Mouse (Mus musculus) liver, postnatal 0 days (tissue): ENCODE results near the gene Spib.

Source experiments
- CTCF ChIP-seq: sonication (generic); IDR thresholded peaks from 2 replicates; pipeline ENCODE4 v1.5.1; 2016; ENCODE audit warnings: antibody characterized with exemption, low read depth
- EP300 ChIP-seq: IDR thresholded peaks from 2 replicates; pipeline ENCODE4 v1.6.1; 2016; ENCODE audit warnings: antibody characterized with exemption, low read depth, mild to moderate bottlenecking

DNA sequence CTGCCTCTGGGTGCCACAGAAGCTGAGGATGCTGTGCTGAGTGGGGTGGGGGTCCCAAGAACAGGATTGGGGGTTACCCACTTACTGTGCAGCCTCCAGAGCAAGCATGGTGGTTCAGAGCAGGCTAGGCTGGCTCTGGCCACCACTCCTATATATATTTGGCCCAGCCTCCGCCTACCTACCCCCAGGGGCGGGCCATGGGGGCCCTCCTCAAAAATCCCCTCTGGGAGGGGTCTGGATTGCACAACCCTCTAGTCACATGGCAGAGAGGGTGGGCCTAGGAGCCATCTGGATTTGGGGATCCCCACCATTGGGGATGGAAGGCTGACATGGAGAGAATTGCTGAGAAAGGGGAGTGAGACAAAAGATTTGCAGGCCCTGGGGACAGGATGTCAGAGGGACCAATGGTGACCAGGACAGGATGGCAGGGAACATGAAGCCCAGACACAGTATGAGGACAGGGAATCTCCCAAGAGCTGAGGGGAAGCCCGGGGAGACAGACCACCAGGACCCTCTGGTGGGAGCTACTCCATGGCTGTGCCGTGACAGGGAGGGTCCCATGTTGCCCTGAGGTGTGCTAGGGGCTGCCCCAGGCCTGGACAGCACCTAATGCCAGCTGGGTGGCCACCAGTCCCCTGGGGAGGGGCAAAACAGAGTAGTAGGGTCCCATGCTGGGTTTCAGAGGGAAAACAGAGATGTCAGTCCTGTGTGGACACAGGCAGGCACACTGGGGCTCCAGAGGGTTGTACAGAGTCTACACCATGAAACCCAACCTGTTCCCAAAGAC lies at the start of gene Spib:
- TF ChIP-seq CTCF = no peak
- no peak for TF ChIP-seq EP300
